Mouse (Mus musculus) T-cell, adult 66 days (primary cell): Measurements from ENCODE around the gene Kcnt2. TPM values are rescaled to one million over a fixed set of nuclear protein-coding genes. Genes with fewer than 3 reads are reported as not detected.

Experiments used
- total RNA-seq, 2 experiments: library from RNA; stranded (reverse); gene quantifications; 3 replicates in 1 of 2; 4 replicates in 1 of 2; pipeline ENCODE4 v1.2.4; 2023

Kcnt2 gene
- total RNA-seq: not detected

GRCm38 (mm10) chr1:140245876-140246597, at the start of gene Kcnt2:
Gene Kcnt2 (plus strand): TSS chr1:140246158.

Other genes with a start within 250 kb of the Kcnt2 start
- not detected for gene Cfh, start 62.4 kb upstream of the Kcnt2 start, total RNA-seq